24 mouse cellular contexts compared by ENCODE assay signal in the genomic region with DNA sequence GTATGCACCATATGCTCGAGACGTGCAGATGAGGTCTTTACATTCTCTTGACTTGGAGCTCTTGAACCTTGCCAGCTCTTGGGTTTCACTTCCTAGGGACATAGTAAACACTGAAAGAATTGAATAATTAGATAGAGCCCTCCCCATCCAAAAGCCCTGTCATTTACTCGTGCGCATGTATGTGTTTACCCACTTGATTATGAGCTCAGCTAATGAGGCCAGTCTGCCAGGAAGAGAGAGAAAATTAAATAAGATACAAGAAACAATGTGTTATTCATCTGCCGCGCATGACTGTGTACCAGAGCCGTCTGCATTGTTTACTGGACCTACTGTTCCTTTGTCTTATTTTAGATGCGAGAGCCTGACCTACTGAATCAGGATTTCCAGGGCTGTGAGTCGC. TPM values are rescaled to one million over a fixed set of nuclear protein-coding genes. Genes with fewer than 3 reads are reported as not detected.
A peak's percentile ranks its signal among the peaks of the same experiment; 100 is the strongest.
DNase-seq lines count a peak whose midpoint lies in the region; ATAC-seq and TF ChIP-seq lines count a peak whose summit lies in the region.
"Had no signal": no experiment of that assay in that cellular context is flagged by ENCODE, and none has a peak within 500 bp of the region (broad histone marks: within the 10 kb centered on the region; RNA-seq: fewer than 3 reads in every experiment).

No protein-coding gene starts in this region.

- intact Hi-C loops in heart, postnatal 10 days (cut with DNase I) = no loop called here

- no peak for DNase-seq in heart, postnatal 0 days (ENCODE audit: low spot score)
- DNase-seq in heart, postnatal 10 days = no peak
- DNase-seq in right cerebral cortex, postnatal 10 days (ENCODE audit: low spot score in 2 of 2) = peak; percentile 4 to 11
- DNase-seq in right cerebral cortex, adult 2 months (ENCODE audit: low spot score in 2 of 2) = no peak
- peak; percentile 84 for DNase-seq in retina, postnatal 1 day
- DNase-seq in midbrain, embryonic 10.5 days (ENCODE audit: low spot score) = no peak
- no peak for DNase-seq in adipocyte (ENCODE audit: low spot score)
- DNase-seq: adrenal gland, postnatal 25 days; cerebellum, adult 18-20 months; cerebellum, postnatal 36 days; gastrocnemius, postnatal 10 days; heart, adult 18-20 months; layer of hippocampus, postnatal 36 days; left cerebral cortex, postnatal 4 days; lung, embryonic 14.5 days; thymus, adult 18-20 months had no signal

- 0 out of 2 replicates have a peak, but pooled peaks cover 7% of the 10 kb centered on the region for H3K9me3 ChIP-seq in heart, postnatal 0 days (replicated peaks; ENCODE audit: control insufficient read depth, low read length)
- H3K9me3 ChIP-seq in lung, embryonic 16.5 days (ENCODE audit: control insufficient read depth, low read length) = peaks cover 6% of the 10 kb centered on the region; the same call in 1 of the 2 replicates
- peaks cover 8% of the 10 kb centered on the region for H3K9me3 ChIP-seq in midbrain, embryonic 10.5 days (replicated peaks)
- H3K9me3 ChIP-seq: forebrain, embryonic 12.5 days; heart, embryonic 13.5 days; neural tube, embryonic 15.5 days had no signal

- no peaks in the 10 kb centered on the region for H3K27me3 ChIP-seq in heart, postnatal 0 days (ENCODE audit: control insufficient read depth, insufficient read depth, low read length)
- no peaks in the 10 kb centered on the region for H3K27me3 ChIP-seq in lung, embryonic 16.5 days (ENCODE audit: control insufficient read depth, insufficient read depth, low read depth, low read length)
- no peaks in the 10 kb centered on the region for H3K27me3 ChIP-seq in midbrain, embryonic 10.5 days (ENCODE audit: low read depth, poor library complexity, severe bottlenecking)
- H3K27me3 ChIP-seq: forebrain, embryonic 12.5 days; heart, embryonic 13.5 days; neural tube, embryonic 15.5 days had no signal

- ATAC-seq in heart, postnatal 0 days (ENCODE audit: insufficient read depth, low read depth) = no peak
- peak; percentile 60 for ATAC-seq in lung, embryonic 16.5 days (ENCODE audit: low read depth)
- ATAC-seq: hindbrain, embryonic 16.5 days; intestine, postnatal 0 days; midbrain, embryonic 16.5 days had no signal

- no peak overlapping the region for H3K4me2 ChIP-seq in heart, postnatal 0 days (ENCODE audit: low read depth, low read length)
- H3K4me2 ChIP-seq in lung, embryonic 16.5 days (ENCODE audit: low read depth, low read length) = 0 out of 2 replicates have a peak overlapping the region, but pooled peaks have one; percentile 12
- H3K4me2 ChIP-seq: forebrain, embryonic 12.5 days; heart, embryonic 13.5 days; lung, embryonic 14.5 days; neural tube, embryonic 15.5 days had no signal

- H3K36me3 ChIP-seq in heart, postnatal 0 days (replicated peaks; ENCODE audit: control insufficient read depth, insufficient read depth, low read length) = no peaks in the 10 kb centered on the region
- H3K36me3 ChIP-seq in lung, embryonic 16.5 days (ENCODE audit: control insufficient read depth, insufficient read depth, low read length) = no peaks in the 10 kb centered on the region
- H3K36me3 ChIP-seq in midbrain, embryonic 10.5 days = no peaks in the 10 kb centered on the region
- H3K36me3 ChIP-seq: forebrain, embryonic 12.5 days; heart, embryonic 13.5 days; neural tube, embryonic 15.5 days had no signal

- WGBS in heart, postnatal 0 days = 68% methylated on average over 9 of the region's 9 CpGs
- 53% methylated on average over 9 of the region's 9 CpGs for WGBS in lung, embryonic 16.5 days
- 81% methylated on average over 9 of the region's 9 CpGs for WGBS in midbrain, embryonic 10.5 days

- TF ChIP-seq CTCF in heart, postnatal 0 days (IDR thresholded peaks at IDR 0.05; ENCODE audit: low read depth) = no peak

- H3K4me3 ChIP-seq in heart, postnatal 0 days (ENCODE audit: low read depth, low read length) = no peak overlapping the region
- no peak overlapping the region for H3K4me3 ChIP-seq in lung, embryonic 16.5 days (ENCODE audit: low read length)
- H3K4me3 ChIP-seq in midbrain, embryonic 10.5 days = no peak overlapping the region
- H3K4me3 ChIP-seq: forebrain, embryonic 12.5 days; heart, embryonic 13.5 days; layer of hippocampus, adult 2 months; neural tube, embryonic 15.5 days had no signal

- H3K9ac ChIP-seq in heart, postnatal 0 days (replicated peaks; ENCODE audit: low read depth, low read length) = no peak overlapping the region
- no peak overlapping the region for H3K9ac ChIP-seq in lung, embryonic 16.5 days (ENCODE audit: low read length)
- H3K9ac ChIP-seq: forebrain, embryonic 12.5 days; heart, embryonic 13.5 days; lung, embryonic 14.5 days; neural tube, embryonic 15.5 days had no signal

- no peak for TF ChIP-seq EP300 in heart, postnatal 0 days (IDR thresholded peaks at IDR 0.05; ENCODE audit: low read depth)

- 0 out of 2 replicates have a peak overlapping the region, but pooled peaks have one; percentile 7 for H3K27ac ChIP-seq in heart, postnatal 0 days (ENCODE audit: low read depth)
- H3K27ac ChIP-seq in lung, embryonic 16.5 days (ENCODE audit: low read length) = peak overlapping the region; percentile 65
- H3K27ac ChIP-seq in midbrain, embryonic 10.5 days (replicated peaks) = no peak overlapping the region
- H3K27ac ChIP-seq: forebrain, embryonic 12.5 days; heart, embryonic 13.5 days; layer of hippocampus, adult 2 months; neural tube, embryonic 15.5 days had no signal

- H3K4me1 ChIP-seq in heart, postnatal 0 days (ENCODE audit: control insufficient read depth, insufficient read depth) = peaks cover 7% of the 10 kb centered on the region
- no peaks in the 10 kb centered on the region for H3K4me1 ChIP-seq in lung, embryonic 16.5 days (replicated peaks; ENCODE audit: control insufficient read depth, insufficient read depth, low read length)
- H3K4me1 ChIP-seq in midbrain, embryonic 10.5 days = no peaks in the 10 kb centered on the region
- H3K4me1 ChIP-seq: forebrain, embryonic 12.5 days; neural tube, embryonic 15.5 days had no signal

RNA-seq across cellular contexts. Expression of gene Acap2, which starts 10.5 kb away (rescaled TPM):
- total RNA-seq in heart, postnatal 0 days (2014; rRNA removed; ENCODE audit: low replicate concordance) = 12.8 and 13.2 TPM in 2 replicates
- 7.0 and 7.1 TPM in 2 replicates for polyA plus RNA-seq in heart, postnatal 0 days (2015; fragmentation: Nextera tagmentation; extraction: Ambion mirVana)
- total RNA-seq in heart, postnatal 10 days (2021) = 10 to 100 TPM; 31.5 to 34.7 TPM
- 26.8 and 27.3 TPM in 2 replicates for polyA plus RNA-seq in lung, embryonic 16.5 days (2015; fragmentation: Nextera tagmentation; extraction: Ambion mirVana)
- polyA plus RNA-seq in midbrain, embryonic 10.5 days (2016; fragmentation: Nextera tagmentation; extraction: Ambion mirVana) = 16.9 and 19.2 TPM in 2 replicates

Comparison
In these comparisons a context has a peak if more than half of its experiments do, and no peak if none do; other contexts are left out.
1. DNase-seq: peak in right cerebral cortex, postnatal 10 days (2 of 2) and retina, postnatal 1 day (single experiment); none in heart, postnatal 0 days (single experiment), heart, postnatal 10 days (0 of 2), right cerebral cortex, adult 2 months (0 of 2), midbrain, embryonic 10.5 days (single experiment) and adipocyte (single experiment).